Mouse (Mus musculus): Measurements from ENCODE around the gene Ptpa. TPM values are rescaled to one million over a fixed set of nuclear protein-coding genes. Genes with fewer than 3 reads are reported as not detected.
A peak's percentile ranks its signal among the peaks of the same experiment; 100 is the strongest.

The Ptpa gene
- 146 and 156 TPM in 2 replicates for polyA plus RNA-seq (2015; fragmentation: Nextera tagmentation; extraction: Ambion mirVana)

- H3K4me1 ChIP-seq (ENCODE audit: control insufficient read depth, insufficient read depth, low read length), result peaks cover 36% of the 10 kb centered on the region
- H3K27me3 ChIP-seq (ENCODE audit: control insufficient read depth, insufficient read depth, low read depth, low read length), result no peaks in the 10 kb centered on the region
- ATAC-seq, result peak; percentile 93
- peak within 1 kb of the TSS; percentile 97 for H3K9ac ChIP-seq (ENCODE audit: low read depth, low read length)
- 0 out of 2 replicates have a peak, but pooled peaks cover 4% of the 10 kb centered on the region for H3K36me3 ChIP-seq (ENCODE audit: control insufficient read depth, insufficient read depth, low read length)
- WGBS, result under 1% methylated on average over 55 of the region's 67 CpGs
- H3K4me3 ChIP-seq (ENCODE audit: low read depth, low read length), result peak within 1 kb of the TSS; percentile 94
- H3K27ac ChIP-seq (ENCODE audit: low read length), result peak within 1 kb of the TSS; percentile 99
- H3K4me2 ChIP-seq (ENCODE audit: low read length), result peak within 1 kb of the TSS; percentile 73
- no peaks in the 10 kb centered on the region for H3K9me3 ChIP-seq (replicated peaks; ENCODE audit: control insufficient read depth, low read length, poor library complexity, severe bottlenecking)
These were observed at the start of gene Ptpa for GRCm38 (mm10) chr2:30415936-30416648. TSS of gene Ptpa (plus strand) at chr2:30416039.

- Histone ChIP-seq H3K9me3 (replicated peaks; ENCODE audit: control insufficient read depth, low read length, poor library complexity, severe bottlenecking) (no peaks in the 10 kb centered on the region), H3K27ac (ENCODE audit: low read length) (no peak overlapping the region), H3K4me2 (ENCODE audit: low read length) (no peak overlapping the region), H3K4me3 (ENCODE audit: low read depth, low read length) (no peak overlapping the region), H3K36me3 (ENCODE audit: control insufficient read depth, insufficient read depth, low read length) (peaks cover 29% of the 10 kb centered on the region), H3K27me3 (ENCODE audit: control insufficient read depth, insufficient read depth, low read depth, low read length) (no peaks in the 10 kb centered on the region), H3K4me1 (ENCODE audit: control insufficient read depth, insufficient read depth, low read length) (peaks cover 14% of the 10 kb centered on the region), H3K9ac (ENCODE audit: low read depth, low read length) (no peak overlapping the region)
- ATAC-seq, result no peak
- 71% methylated on average over 5 of the region's 5 CpGs for WGBS
These were observed 49.6 kb upstream of the Ptpa start for GRCm38 (mm10) chr2:30366203-30366602.

DNA sequence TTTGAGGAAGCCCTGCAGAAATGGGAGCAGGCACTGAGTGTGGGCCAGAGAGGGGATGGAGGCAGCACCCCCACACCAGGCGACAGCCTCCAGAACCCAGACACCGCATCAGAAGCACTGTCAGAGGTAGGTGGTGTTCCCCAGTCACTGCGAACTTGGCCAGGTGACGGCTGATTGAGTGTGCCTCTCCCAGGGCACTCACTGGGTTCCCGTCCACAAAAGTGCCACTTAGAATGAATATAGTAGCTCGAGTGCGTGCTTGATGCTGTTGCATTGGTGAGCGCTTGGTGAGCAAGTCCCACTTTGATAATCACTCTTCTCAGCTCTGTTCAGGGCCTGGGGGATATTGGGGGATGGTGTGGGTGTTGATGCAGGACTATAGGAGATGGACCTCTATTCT, 44.3 kb upstream of the Ptpa start:
- Histone ChIP-seq H3K27me3 (ENCODE audit: control insufficient read depth, insufficient read depth, low read depth, low read length) (no peaks in the 10 kb centered on the region), H3K4me2 (ENCODE audit: low read length) (no peak overlapping the region), H3K27ac (ENCODE audit: low read length) (no peak overlapping the region), H3K4me3 (ENCODE audit: low read depth, low read length) (no peak overlapping the region), H3K36me3 (ENCODE audit: control insufficient read depth, insufficient read depth, low read length) (peaks cover 55% of the 10 kb centered on the region), H3K9ac (ENCODE audit: low read depth, low read length) (no peak overlapping the region), H3K9me3 (replicated peaks; ENCODE audit: control insufficient read depth, low read length, poor library complexity, severe bottlenecking) (no peaks in the 10 kb centered on the region), H3K4me1 (ENCODE audit: control insufficient read depth, insufficient read depth, low read length) (no peaks in the 10 kb centered on the region)
- 95% methylated on average over 8 of the region's 8 CpGs for WGBS
- ATAC-seq, result no peak

GRCm38 (mm10) chr2:30372726-30373125, 43.1 kb upstream of the Ptpa start:
- no peak overlapping the region for H3K9ac ChIP-seq (ENCODE audit: low read depth, low read length)
- no peak overlapping the region for H3K4me3 ChIP-seq (ENCODE audit: low read depth, low read length)
- H3K4me1 ChIP-seq (ENCODE audit: control insufficient read depth, insufficient read depth, low read length), result no peaks in the 10 kb centered on the region
- no peaks in the 10 kb centered on the region for H3K27me3 ChIP-seq (ENCODE audit: control insufficient read depth, insufficient read depth, low read depth, low read length)
- H3K9me3 ChIP-seq (replicated peaks; ENCODE audit: control insufficient read depth, low read length, poor library complexity, severe bottlenecking), result no peaks in the 10 kb centered on the region
- peaks cover 60% of the 10 kb centered on the region for H3K36me3 ChIP-seq (ENCODE audit: control insufficient read depth, insufficient read depth, low read length)
- ATAC-seq, result no peak
- H3K27ac ChIP-seq (ENCODE audit: low read length), result no peak overlapping the region
- H3K4me2 ChIP-seq (ENCODE audit: low read length), result no peak overlapping the region
- 97% methylated on average over 5 of the region's 5 CpGs for WGBS

DNA sequence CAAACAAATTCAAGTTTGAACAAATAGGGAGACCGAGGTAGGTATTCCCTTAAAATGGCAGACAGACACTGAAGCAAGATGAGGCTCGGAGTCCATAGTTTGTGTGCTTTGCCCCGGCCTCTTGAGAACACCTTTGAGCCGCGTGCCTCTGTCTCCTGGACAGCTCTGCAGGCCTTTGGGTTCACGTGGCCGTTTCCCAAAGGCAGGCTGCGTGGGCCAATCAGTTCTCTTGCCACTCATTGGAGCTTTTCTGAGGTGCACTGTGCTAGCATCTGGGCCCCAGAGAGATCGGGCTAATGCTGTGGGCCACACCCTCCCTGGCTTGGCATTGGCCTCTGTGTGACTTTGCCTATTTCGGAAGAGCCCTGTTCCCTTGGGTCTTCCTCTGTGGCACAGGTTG, 39.9 kb upstream of the Ptpa start:
- H3K27me3 ChIP-seq (ENCODE audit: control insufficient read depth, insufficient read depth, low read depth, low read length), result no peaks in the 10 kb centered on the region
- H3K4me3 ChIP-seq (ENCODE audit: low read depth, low read length), result no peak overlapping the region
- H3K4me1 ChIP-seq (ENCODE audit: control insufficient read depth, insufficient read depth, low read length), result no peaks in the 10 kb centered on the region
- 96% methylated on average over 10 of the region's 10 CpGs for WGBS
- H3K9ac ChIP-seq (ENCODE audit: low read depth, low read length), result no peak overlapping the region
- H3K27ac ChIP-seq (ENCODE audit: low read length), result no peak overlapping the region
- no peaks in the 10 kb centered on the region for H3K9me3 ChIP-seq (replicated peaks; ENCODE audit: control insufficient read depth, low read length, poor library complexity, severe bottlenecking)
- no peak for ATAC-seq
- H3K4me2 ChIP-seq (ENCODE audit: low read length), result no peak overlapping the region
- peaks cover 47% of the 10 kb centered on the region for H3K36me3 ChIP-seq (ENCODE audit: control insufficient read depth, insufficient read depth, low read length)

- Histone ChIP-seq H3K27ac (ENCODE audit: low read length) (no peak overlapping the region), H3K27me3 (ENCODE audit: control insufficient read depth, insufficient read depth, low read depth, low read length) (no peaks in the 10 kb centered on the region), H3K9me3 (replicated peaks; ENCODE audit: control insufficient read depth, low read length, poor library complexity, severe bottlenecking) (no peaks in the 10 kb centered on the region), H3K4me3 (ENCODE audit: low read depth, low read length) (no peak overlapping the region), H3K9ac (ENCODE audit: low read depth, low read length) (no peak overlapping the region), H3K4me2 (ENCODE audit: low read length) (no peak overlapping the region), H3K36me3 (ENCODE audit: control insufficient read depth, insufficient read depth, low read length) (peaks cover 48% of the 10 kb centered on the region), H3K4me1 (ENCODE audit: control insufficient read depth, insufficient read depth, low read length) (no peaks in the 10 kb centered on the region)
- ATAC-seq, result no peak
- WGBS, result 93% methylated on average over 5 of the region's 5 CpGs
These were observed 38.1 kb upstream of the Ptpa start for GRCm38 (mm10) chr2:30377721-30378120.

- no peak for ATAC-seq
- no peak overlapping the region for H3K4me2 ChIP-seq (ENCODE audit: low read length)
- peaks cover 41% of the 10 kb centered on the region for H3K36me3 ChIP-seq (ENCODE audit: control insufficient read depth, insufficient read depth, low read length)
These were observed 36.5 kb upstream of the Ptpa start for GRCm38 (mm10) chr2:30379307-30379706.

GRCm38 (mm10) chr2:30380564-30381376, 35.1 kb upstream of the Ptpa start:
- Histone ChIP-seq H3K9me3 (replicated peaks; ENCODE audit: control insufficient read depth, low read length, poor library complexity, severe bottlenecking) (no peaks in the 10 kb centered on the region), H3K27ac (ENCODE audit: low read length) (no peak overlapping the region), H3K27me3 (ENCODE audit: control insufficient read depth, insufficient read depth, low read depth, low read length) (no peaks in the 10 kb centered on the region), H3K4me1 (ENCODE audit: control insufficient read depth, insufficient read depth, low read length) (no peaks in the 10 kb centered on the region), H3K9ac (ENCODE audit: low read depth, low read length) (no peak overlapping the region), H3K36me3 (ENCODE audit: control insufficient read depth, insufficient read depth, low read length) (peaks cover 42% of the 10 kb centered on the region), H3K4me3 (ENCODE audit: low read depth, low read length) (no peak overlapping the region), H3K4me2 (ENCODE audit: low read length) (no peak overlapping the region)
- no peak for ATAC-seq
- 93% methylated on average over 10 of the region's 10 CpGs for WGBS

More at GRCm38 (mm10) chr2:30379307-30379706, 36.5 kb upstream of the Ptpa start:
- H3K27me3 ChIP-seq (ENCODE audit: control insufficient read depth, insufficient read depth, low read depth, low read length), result no peaks in the 10 kb centered on the region
- 92% methylated on average over 7 of the region's 7 CpGs for WGBS
- no peaks in the 10 kb centered on the region for H3K4me1 ChIP-seq (ENCODE audit: control insufficient read depth, insufficient read depth, low read length)
- H3K4me3 ChIP-seq (ENCODE audit: low read depth, low read length), result no peak overlapping the region
- H3K27ac ChIP-seq (ENCODE audit: low read length), result no peak overlapping the region
- no peak overlapping the region for H3K9ac ChIP-seq (ENCODE audit: low read depth, low read length)
- H3K9me3 ChIP-seq (replicated peaks; ENCODE audit: control insufficient read depth, low read length, poor library complexity, severe bottlenecking), result no peaks in the 10 kb centered on the region

GRCm38 (mm10) chr2:30381377-30381725, 34.5 kb upstream of the Ptpa start:
- WGBS, result 96% methylated on average over 4 of the region's 4 CpGs
- Histone ChIP-seq H3K4me2 (ENCODE audit: low read length) (no peak overlapping the region), H3K4me1 (ENCODE audit: control insufficient read depth, insufficient read depth, low read length) (no peaks in the 10 kb centered on the region), H3K4me3 (ENCODE audit: low read depth, low read length) (no peak overlapping the region), H3K27ac (ENCODE audit: low read length) (no peak overlapping the region), H3K9ac (ENCODE audit: low read depth, low read length) (no peak overlapping the region), H3K9me3 (replicated peaks; ENCODE audit: control insufficient read depth, low read length, poor library complexity, severe bottlenecking) (no peaks in the 10 kb centered on the region), H3K27me3 (ENCODE audit: control insufficient read depth, insufficient read depth, low read depth, low read length) (no peaks in the 10 kb centered on the region), H3K36me3 (ENCODE audit: control insufficient read depth, insufficient read depth, low read length) (peaks cover 36% of the 10 kb centered on the region)
- ATAC-seq, result no peak

All from midbrain, embryonic 16.5 days (tissue).